Mouse (Mus musculus) cortical plate, adult 2 months (tissue): Measurements from ENCODE around the gene Fahd2a. TPM values are rescaled to one million over a fixed set of nuclear protein-coding genes. Genes with fewer than 3 reads are reported as not detected.

ENCODE experiments used
- H3K27ac ChIP-seq: fragments of 200-500 bp; 2 replicates; pipeline ENCODE4 v1.5.1; 2012; ENCODE audit warnings: low read length, control low read depth, inconsistent platforms; ENCODE audit not compliant: insufficient read depth
- H3K4me1 ChIP-seq: fragments of 200-500 bp; 2 replicates; pipeline ENCODE4 v1.6.1; 2011; ENCODE audit warnings: low read length; ENCODE audit not compliant: control insufficient read depth, insufficient read depth
- H3K4me3 ChIP-seq: fragments of 200-500 bp; 2 replicates; pipeline ENCODE4 v1.5.1; 2011; ENCODE audit warnings: mild to moderate bottlenecking, low read length, control low read depth; ENCODE audit not compliant: insufficient read depth
- CTCF ChIP-seq: fragments of 200-500 bp; IDR thresholded peaks from 2 replicates; pipeline ENCODE4 v1.5.1; 2011; ENCODE audit warnings: mild to moderate bottlenecking, control low read depth, low read length; ENCODE audit not compliant: insufficient read depth; ENCODE audit errors: extremely low read depth
- POLR2A ChIP-seq: fragments of 200-500 bp; IDR thresholded peaks from 2 replicates; pipeline ENCODE4 v1.6.1; 2011; ENCODE audit warnings: mild to moderate bottlenecking, low read length, control low read depth; ENCODE audit not compliant: insufficient read depth; ENCODE audit errors: extremely low read depth
- polyA plus RNA-seq: library from polyadenylated mRNA; depleted of rRNA; stranded (reverse); fragments of >200 nt; gene quantifications from 2 replicates; pipeline ENCODE4 v1.2.3, GENCODE M21; 2012

Gene Fahd2a
- polyA plus RNA-seq, 1 experiment, result 37.4 TPM

DNA sequence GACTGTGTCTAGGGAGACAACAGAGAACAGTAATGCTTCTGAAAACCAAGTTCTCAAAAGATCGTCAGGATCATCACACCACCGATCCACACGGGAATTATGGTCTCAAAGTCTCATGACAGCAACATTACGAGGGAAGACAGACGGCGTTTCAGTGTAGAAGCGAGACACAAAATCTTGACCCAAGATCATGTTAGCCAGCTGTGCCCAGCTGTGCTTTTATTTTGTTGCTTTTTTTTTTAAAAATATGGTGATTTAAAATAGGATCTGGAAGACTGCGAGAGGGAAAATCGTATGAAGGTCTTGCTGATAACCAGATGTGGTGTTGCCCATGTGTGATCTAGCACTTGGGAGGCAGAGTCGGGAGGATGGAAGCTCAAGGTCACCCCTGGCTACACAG, 26.3 kb upstream of the Fahd2a start:
- Histone ChIP-seq H3K27ac (no peak overlapping the region), H3K4me1 (peaks cover 4% of the 10 kb centered on the region), H3K4me3 (no peak overlapping the region)
- TF ChIP-seq CTCF, result no peak
- no peak for TF ChIP-seq POLR2A

DNA sequence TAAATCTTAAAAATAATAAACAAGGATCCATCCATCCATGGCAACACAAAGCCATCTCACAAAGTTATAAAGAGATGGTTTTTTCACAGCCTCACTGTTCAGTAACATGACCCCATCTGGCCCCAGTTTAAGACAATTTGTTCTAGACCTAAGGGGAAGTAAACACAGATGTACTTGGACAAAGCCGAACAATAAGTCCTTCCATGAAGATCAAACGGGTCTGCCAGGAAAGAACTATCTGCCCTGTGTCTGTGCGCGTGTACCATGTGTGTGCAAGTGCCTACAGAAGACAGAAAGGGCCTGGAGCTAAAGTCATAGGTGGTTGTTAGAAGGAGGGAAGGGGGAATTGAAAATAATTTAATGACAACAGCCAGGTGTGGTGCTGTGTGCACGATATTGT, 25.8 kb upstream of the Fahd2a start:
- H3K4me3 ChIP-seq, result no peak overlapping the region
- peaks cover 4% of the 10 kb centered on the region for H3K4me1 ChIP-seq
- no peak overlapping the region for H3K27ac ChIP-seq
- TF ChIP-seq POLR2A (no peak), CTCF (no peak)

DNA sequence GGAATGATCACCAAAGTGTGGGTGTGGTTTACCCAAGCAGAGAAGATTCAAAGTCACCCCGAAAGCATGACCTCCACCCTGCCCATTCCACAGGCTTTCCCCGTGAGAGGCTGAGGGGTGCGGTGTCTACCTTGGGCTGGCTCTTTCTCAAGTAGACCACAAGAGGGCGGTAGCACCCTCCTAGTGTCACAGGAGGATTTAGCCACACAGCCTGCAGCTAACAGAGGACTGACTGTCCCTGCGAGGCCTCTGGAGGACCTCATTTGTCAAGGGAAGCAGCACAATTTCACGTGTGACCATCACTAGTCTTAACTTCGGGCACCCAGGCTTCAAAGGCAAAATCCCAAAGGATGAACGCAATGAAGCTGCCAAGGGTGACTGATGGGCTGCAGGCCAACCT, 17.9 kb upstream of the Fahd2a start:
- no peak overlapping the region for H3K4me3 ChIP-seq
- no peak for TF ChIP-seq POLR2A
- TF ChIP-seq CTCF, result peak; percentile 82
- H3K27ac ChIP-seq, result no peak overlapping the region
- H3K4me1 ChIP-seq, result no peaks in the 10 kb centered on the region

DNA sequence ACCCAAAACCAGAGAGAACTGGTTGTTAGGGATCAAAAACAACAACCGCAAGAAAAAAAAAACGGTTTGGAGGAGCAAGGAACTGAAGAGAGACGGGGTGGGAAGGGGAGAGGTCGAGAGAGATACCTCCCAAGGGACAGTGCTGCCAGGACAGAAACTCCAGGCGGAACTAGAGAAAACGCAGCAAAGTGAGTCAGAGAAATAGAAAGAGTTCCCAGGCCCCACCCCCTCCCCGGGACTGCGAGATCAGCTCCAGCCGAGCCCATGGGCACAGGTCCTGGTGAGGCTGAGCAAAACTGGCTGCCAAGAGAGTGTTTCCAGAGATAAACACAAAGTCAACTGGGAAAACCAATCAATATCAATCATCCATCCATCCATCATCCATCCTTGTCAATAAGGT, 17.0 kb upstream of the Fahd2a start:
- Histone ChIP-seq H3K27ac (no peak overlapping the region), H3K4me3 (no peak overlapping the region), H3K4me1 (no peaks in the 10 kb centered on the region)
- TF ChIP-seq CTCF (no peak), POLR2A (no peak)

DNA sequence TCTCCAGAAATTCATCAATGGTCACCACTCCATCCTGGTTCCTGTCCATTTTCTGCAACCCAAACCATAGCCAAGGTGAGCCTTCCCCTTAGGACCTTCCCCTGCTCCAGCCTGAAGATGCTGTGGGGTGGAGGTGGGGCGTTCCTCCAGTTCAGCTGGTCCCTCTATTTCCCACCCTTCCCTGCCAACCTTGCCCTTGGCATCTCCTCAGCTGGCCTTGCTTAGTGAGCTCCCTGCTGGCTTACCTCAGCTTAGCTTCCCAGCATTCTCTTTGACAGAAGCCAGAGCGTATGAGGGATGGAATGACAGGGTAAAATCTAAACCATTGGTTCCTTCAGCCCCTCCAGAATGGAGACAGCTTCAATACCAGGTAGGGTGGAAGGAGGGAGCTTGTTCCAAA, 15.0 kb upstream of the Fahd2a start:
- TF ChIP-seq POLR2A (no peak), CTCF (no peak)
- no peak overlapping the region for H3K4me3 ChIP-seq
- no peak overlapping the region for H3K27ac ChIP-seq
- peaks cover 2% of the 10 kb centered on the region; the same call in 1 of the 2 replicates for H3K4me1 ChIP-seq

DNA sequence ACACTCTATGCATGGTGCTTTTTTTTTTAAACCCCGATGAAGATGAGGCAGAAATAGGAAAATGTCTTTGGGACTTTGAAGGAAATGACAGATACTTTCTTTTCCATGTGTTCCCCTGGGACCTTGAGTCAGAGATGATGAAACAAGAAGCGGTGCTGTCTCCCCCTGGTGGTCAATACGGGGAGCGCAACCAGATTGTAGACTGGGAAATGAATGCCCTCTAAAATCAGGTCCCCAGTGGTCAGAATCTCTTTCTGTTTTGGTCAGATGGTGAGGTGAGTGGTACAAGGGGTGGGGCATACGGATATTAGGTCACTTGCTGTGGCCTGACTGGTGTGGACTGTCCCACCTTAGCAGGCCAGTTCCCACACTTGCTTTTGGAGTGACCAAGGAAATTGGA, 9.4 kb upstream of the Fahd2a start:
- H3K27ac ChIP-seq, result no peak overlapping the region
- H3K4me1 ChIP-seq, result peaks cover 2% of the 10 kb centered on the region; the same call in 1 of the 2 replicates
- TF ChIP-seq CTCF, result peak; percentile 83
- TF ChIP-seq POLR2A, result no peak
- no peak overlapping the region for H3K4me3 ChIP-seq

DNA sequence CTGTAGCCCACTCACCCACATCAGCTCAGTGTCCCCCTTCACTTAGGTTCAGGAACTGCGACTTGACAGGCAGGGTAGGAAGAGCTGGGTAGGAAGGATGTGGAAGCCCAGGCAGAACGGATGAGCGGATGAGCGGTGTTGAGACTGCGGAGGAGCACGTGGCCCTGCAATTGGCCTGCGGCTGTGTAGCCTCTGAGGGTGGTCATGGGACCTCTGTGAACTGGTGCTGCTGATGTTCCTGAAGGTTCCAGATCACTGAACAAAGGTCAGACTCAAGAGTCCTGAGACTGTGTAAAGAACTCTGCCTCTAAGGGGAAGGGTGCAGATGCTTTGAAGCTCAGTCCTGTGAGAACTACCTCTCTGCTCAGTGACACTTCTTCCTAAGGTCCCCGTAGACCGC, 8.8 kb upstream of the Fahd2a start:
- Histone ChIP-seq H3K4me3 (no peak overlapping the region), H3K27ac (no peak overlapping the region), H3K4me1 (peaks cover 2% of the 10 kb centered on the region; the same call in 1 of the 2 replicates)
- no peak for TF ChIP-seq POLR2A
- TF ChIP-seq CTCF, result no peak

DNA sequence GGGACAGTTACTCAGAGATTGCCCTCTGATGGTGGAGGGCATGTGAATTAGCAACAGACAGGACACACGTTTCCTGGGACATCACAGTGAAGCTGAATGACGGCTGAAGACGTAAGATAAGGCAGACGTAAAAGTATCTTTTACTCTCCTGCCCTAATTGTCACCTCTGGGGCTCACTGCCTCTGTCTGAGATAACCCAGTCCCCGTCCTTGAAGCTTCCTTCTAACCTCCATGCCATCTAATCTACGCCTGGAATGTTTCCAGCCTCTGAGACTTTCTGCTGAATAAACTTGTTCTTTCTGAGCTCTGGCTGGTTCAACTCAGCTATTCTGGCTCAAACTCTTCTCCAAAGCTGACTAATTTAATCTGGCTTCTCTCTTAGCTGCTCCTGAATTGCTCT, 7.4 kb upstream of the Fahd2a start:
- Histone ChIP-seq H3K4me1 (peaks cover 2% of the 10 kb centered on the region; the same call in 1 of the 2 replicates), H3K4me3 (no peak overlapping the region), H3K27ac (no peak overlapping the region)
- no peak for TF ChIP-seq CTCF
- TF ChIP-seq POLR2A, result no peak

DNA sequence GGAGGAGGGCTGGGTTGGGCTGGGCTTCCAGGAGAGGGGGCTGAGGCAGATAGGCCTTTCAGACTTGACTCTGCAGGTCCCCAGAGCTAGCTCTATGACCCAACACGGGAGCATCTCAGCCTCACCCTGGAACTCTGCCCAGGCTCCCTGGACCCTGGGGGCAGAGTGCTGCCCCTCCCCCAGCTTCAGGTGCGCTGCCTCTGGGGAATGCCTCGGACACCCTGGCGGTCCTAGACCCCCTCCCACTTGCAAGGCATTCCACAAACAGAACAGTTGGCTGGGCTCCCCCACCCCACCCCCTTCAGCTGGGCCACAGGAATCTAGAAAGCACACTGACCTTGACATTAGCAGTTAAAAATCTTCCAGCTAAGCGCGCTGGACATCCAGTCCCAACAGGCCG, 5.3 kb upstream of the Fahd2a start:
- Histone ChIP-seq H3K4me3 (no peak overlapping the region), H3K27ac (no peak overlapping the region), H3K4me1 (no peaks in the 10 kb centered on the region; the same call in 1 of the 2 replicates)
- no peak for TF ChIP-seq POLR2A
- no peak for TF ChIP-seq CTCF

DNA sequence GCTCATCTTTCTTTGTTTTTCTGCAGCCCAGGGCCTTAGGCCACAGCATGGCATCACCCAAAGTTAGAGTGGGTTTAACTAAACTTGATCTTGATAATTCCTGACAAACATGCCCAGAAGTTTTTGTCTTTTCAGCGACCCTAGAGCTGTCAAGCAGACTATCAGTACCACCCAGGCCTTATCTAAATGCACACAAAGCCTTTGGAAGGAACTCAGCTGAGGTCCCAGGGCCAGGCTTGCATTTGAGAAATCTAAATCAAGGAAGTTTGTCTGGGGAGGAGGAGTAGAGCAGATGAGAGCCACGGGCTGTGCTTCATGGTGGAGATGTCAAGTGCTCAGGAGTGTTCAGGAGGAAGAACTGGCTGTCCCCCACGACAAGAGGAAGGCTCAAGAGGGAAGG, 2.5 kb upstream of the Fahd2a start:
- TF ChIP-seq POLR2A (no peak), CTCF (no peak)
- Histone ChIP-seq H3K27ac (no peak overlapping the region), H3K4me3 (no peak overlapping the region), H3K4me1 (peaks cover 3% of the 10 kb centered on the region)
